Mouse (Mus musculus) midbrain, embryonic 16.5 days (tissue): Measurements from ENCODE around the gene Grhpr. TPM values are rescaled to one million over a fixed set of nuclear protein-coding genes. Genes with fewer than 3 reads are reported as not detected.

Source experiments
- ATAC-seq: fragments of 200-750 bp; cut with Nextera tagmentation; 2 replicates; pipeline ENCODE4 v1.8.0; 2017; ENCODE audit warnings: moderate TSS enrichment
- H3K27ac ChIP-seq: fragments of 300-500 bp; sonication (generic); 2 replicates; pipeline ENCODE4 v1.5.1; 2014; ENCODE audit warnings: mild to moderate bottlenecking, low read length, mixed read lengths
- H3K27me3 ChIP-seq: fragments of 300-500 bp; sonication (generic); 2 replicates; pipeline ENCODE4 v1.6.1; 2014; ENCODE audit warnings: low read depth, low read length, mixed read lengths; ENCODE audit not compliant: control insufficient read depth, insufficient read depth
- H3K36me3 ChIP-seq: fragments of 300-500 bp; sonication (generic); 2 replicates; pipeline ENCODE4 v1.6.1; 2014; ENCODE audit warnings: mild to moderate bottlenecking, low read length, moderate library complexity, mixed read lengths; ENCODE audit not compliant: control insufficient read depth, insufficient read depth
- H3K4me1 ChIP-seq: fragments of 300-500 bp; sonication (generic); 2 replicates; pipeline ENCODE4 v1.6.1; 2014; ENCODE audit warnings: mild to moderate bottlenecking, low read length, mixed read lengths; ENCODE audit not compliant: control insufficient read depth, insufficient read depth
- H3K4me2 ChIP-seq: fragments of 300-500 bp; sonication (generic); 2 replicates; pipeline ENCODE4 v1.6.1; 2014; ENCODE audit warnings: mild to moderate bottlenecking, low read length, mixed read lengths
- H3K4me3 ChIP-seq: fragments of 300-500 bp; sonication (generic); 2 replicates; pipeline ENCODE4 v1.5.1; 2014; ENCODE audit warnings: low read depth, mild to moderate bottlenecking, low read length, moderate library complexity, mixed read lengths
- H3K9ac ChIP-seq: fragments of 300-500 bp; sonication (generic); 2 replicates; pipeline ENCODE4 v1.6.1; 2014; ENCODE audit warnings: low read depth, low read length, mixed read lengths
- H3K9me3 ChIP-seq: fragments of 300-500 bp; sonication (generic); replicated peaks from 2 replicates; pipeline ENCODE4 v1.6.1; 2014; ENCODE audit warnings: mild to moderate bottlenecking, low read length, mixed read lengths; ENCODE audit not compliant: control insufficient read depth, poor library complexity, severe bottlenecking
- WGBS: fragments of 180-500 bp; shearing (Covaris S2); extraction: QIAGEN DNeasy Blood & Tissue Kit; methylation state at CpG from one replicate; pipeline ENCODE4 v1.1.7; 2014; 5-methylcytosine and 5-hydroxymethylcytosine counted together
- polyA plus RNA-seq: library from polyadenylated mRNA; unstranded; fragments of >200 nt; fragmentation: Nextera tagmentation; extraction: Ambion mirVana; gene quantifications from 2 replicates; pipeline ENCODE4 v1.2.1, GENCODE M21; 2015

Grhpr gene
- polyA plus RNA-seq, 1 experiment from 2014 or later: 27.2 TPM

DNA sequence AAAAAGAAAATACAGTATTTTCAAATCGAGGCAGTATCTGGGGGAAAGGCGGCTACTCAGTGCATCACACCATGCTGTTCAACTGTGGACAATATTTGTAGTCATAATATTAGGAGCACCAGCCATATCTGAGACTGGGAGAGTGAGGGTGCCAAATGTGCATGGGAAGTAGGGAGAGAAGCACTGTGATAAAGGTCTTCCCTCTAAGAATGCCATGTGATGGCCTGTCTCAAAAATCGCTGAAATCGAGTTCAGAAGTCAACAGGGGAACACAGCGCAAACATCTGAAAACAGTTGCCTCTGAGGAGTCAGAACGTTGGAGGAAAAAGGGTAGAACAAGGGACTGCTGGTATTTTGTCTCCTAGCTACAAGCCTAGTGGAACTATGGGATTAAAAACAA is 18.8 kb downstream of the Grhpr start:
- no peak overlapping the region for H3K4me2 ChIP-seq
- WGBS: 89% methylated on average over 6 of the region's 6 CpGs
- no peak for ATAC-seq
- H3K9me3 ChIP-seq: no peaks in the 10 kb centered on the region
- no peak overlapping the region for H3K4me3 ChIP-seq
- no peak overlapping the region for H3K27ac ChIP-seq
- H3K4me1 ChIP-seq: no peaks in the 10 kb centered on the region
- no peak overlapping the region for H3K9ac ChIP-seq
- no peaks in the 10 kb centered on the region for H3K27me3 ChIP-seq
- 0 out of 2 replicates have a peak, but pooled peaks cover under 1% of the 10 kb centered on the region for H3K36me3 ChIP-seq

DNA sequence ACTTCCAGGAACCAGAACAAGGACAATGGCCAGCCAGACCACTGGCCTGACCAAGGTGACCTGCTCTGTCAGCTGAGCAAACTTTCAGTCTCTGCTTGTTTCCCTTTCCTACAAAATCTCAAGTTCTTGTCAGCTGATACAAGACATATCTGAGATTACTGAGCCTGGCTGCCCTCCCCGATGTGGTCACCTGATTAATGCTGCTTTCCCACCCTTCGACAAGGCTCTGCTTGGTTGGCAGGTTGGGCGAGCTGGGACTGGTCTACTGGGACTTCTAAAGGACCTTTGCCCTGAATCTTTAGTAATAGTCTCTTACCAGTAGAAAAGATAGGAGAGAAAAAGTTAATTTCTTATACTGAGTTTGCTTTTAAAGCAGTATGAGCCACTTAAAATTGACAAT is 24.3 kb downstream of the Grhpr start:
- Histone ChIP-seq H3K27ac (no peak overlapping the region), H3K9me3 (no peaks in the 10 kb centered on the region), H3K4me2 (no peak overlapping the region), H3K4me1 (peaks cover 10% of the 10 kb centered on the region), H3K36me3 (no peaks in the 10 kb centered on the region), H3K4me3 (no peak overlapping the region), H3K9ac (no peak overlapping the region), H3K27me3 (no peaks in the 10 kb centered on the region)
- ATAC-seq: no peak
- WGBS: 89% methylated on average over 3 of the region's 3 CpGs

- peak overlapping the region; percentile 88 for H3K9ac ChIP-seq
- no peaks in the 10 kb centered on the region for H3K36me3 ChIP-seq
- peak overlapping the region; percentile 96; the same call in 1 of the 2 replicates for H3K27ac ChIP-seq
- H3K4me1 ChIP-seq: peaks cover 24% of the 10 kb centered on the region
- no peak for ATAC-seq
- peak overlapping the region; percentile 70 for H3K4me3 ChIP-seq
- whole genome bisulfite sequencing: 6% methylated on average over 11 of the region's 11 CpGs
- peak overlapping the region; percentile 59 for H3K4me2 ChIP-seq
- H3K27me3 ChIP-seq: no peaks in the 10 kb centered on the region
- H3K9me3 ChIP-seq: no peaks in the 10 kb centered on the region
Measured at GRCm38 (mm10) chr4:45010806-45011415, 29.7 kb downstream of the Grhpr start.

DNA sequence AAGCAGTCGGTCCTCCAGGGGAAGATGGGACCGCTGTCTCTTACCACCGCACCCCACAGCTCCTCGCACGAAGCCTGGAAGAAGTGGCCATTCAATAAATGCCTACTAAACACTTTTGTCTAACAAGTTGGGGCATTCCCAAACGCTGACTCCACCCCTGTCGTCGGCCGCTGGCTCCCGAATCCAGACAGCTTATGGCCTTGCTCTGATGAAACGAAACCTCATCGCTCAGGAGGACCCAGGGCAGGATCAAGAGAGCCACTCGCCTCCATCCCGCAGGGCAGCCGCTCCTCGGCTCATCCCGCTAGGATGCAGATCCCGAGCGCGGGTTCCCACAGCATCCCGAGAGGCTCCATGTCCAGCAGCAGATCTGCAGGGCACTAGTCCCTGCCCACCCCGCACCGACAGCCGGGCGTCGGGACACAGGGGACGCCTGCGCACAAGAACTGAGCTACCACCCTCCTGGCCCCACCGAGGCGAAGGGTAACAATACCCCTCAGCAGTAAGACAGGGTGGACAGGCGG is 30.4 kb downstream of the Grhpr start:
- H3K27ac ChIP-seq: peak overlapping the region; percentile 96
- WGBS: under 1% methylated on average over 31 of the region's 31 CpGs
- ATAC-seq: peak; percentile 82
- H3K4me3 ChIP-seq: peak overlapping the region; percentile 70
- H3K9me3 ChIP-seq: no peaks in the 10 kb centered on the region
- H3K4me2 ChIP-seq: peak overlapping the region; percentile 59
- no peaks in the 10 kb centered on the region for H3K36me3 ChIP-seq
- H3K27me3 ChIP-seq: no peaks in the 10 kb centered on the region
- peaks cover 24% of the 10 kb centered on the region for H3K4me1 ChIP-seq
- H3K9ac ChIP-seq: peak overlapping the region; percentile 88

GRCm38 (mm10) chr4:45012105-45012975 is 31.1 kb downstream of the Grhpr start, which contains the start of gene Zbtb5:
TSS of gene Zbtb5 (minus strand) at chr4:45012412.
- peak; percentile 98 for ATAC-seq
- peaks cover 24% of the 10 kb centered on the region for H3K4me1 ChIP-seq
- no peaks in the 10 kb centered on the region for H3K27me3 ChIP-seq
- H3K4me2 ChIP-seq: peak within 1 kb of the TSS; percentile 68
- WGBS: under 1% methylated on average over 62 of the region's 63 CpGs
- H3K9me3 ChIP-seq: no peaks in the 10 kb centered on the region
- peak within 1 kb of the TSS; percentile 70 for H3K4me3 ChIP-seq
- peak within 1 kb of the TSS; percentile 96 for H3K27ac ChIP-seq
- no peaks in the 10 kb centered on the region for H3K36me3 ChIP-seq
- H3K9ac ChIP-seq: peak within 1 kb of the TSS; percentile 88

GRCm38 (mm10) chr4:45013031-45013431 is 31.8 kb downstream of the Grhpr start:
- Histone ChIP-seq H3K4me1 (peaks cover 24% of the 10 kb centered on the region), H3K4me2 (peak overlapping the region; percentile 68), H3K27ac (peak overlapping the region; percentile 67), H3K4me3 (peak overlapping the region; percentile 59), H3K36me3 (no peaks in the 10 kb centered on the region), H3K9ac (peak overlapping the region; percentile 60), H3K27me3 (no peaks in the 10 kb centered on the region), H3K9me3 (no peaks in the 10 kb centered on the region)
- ATAC-seq: no peak
- WGBS: 1% methylated on average over 13 of the region's 13 CpGs

DNA sequence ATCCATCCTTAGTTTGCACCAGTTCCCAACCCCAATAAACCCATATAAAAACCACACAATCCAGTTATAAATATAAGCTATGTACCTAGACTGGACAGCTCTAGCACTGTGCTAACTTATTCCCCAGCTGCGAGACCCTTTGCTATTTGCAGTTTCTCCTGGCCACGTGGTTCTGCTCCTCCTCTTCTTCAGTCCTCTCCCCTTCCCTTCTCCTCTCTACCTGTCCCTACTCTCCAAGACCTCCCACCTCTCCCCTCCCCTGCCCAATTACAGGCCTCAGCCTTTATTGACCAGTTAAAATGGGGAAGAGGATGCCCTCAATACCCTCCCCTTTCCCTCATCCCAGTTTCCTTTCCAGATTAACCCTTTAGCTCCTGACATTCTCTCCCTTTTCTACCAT is 32.3 kb downstream of the Grhpr start:
- WGBS: 6% methylated on average over 2 of the region's 2 CpGs
- peak overlapping the region; percentile 60 for H3K9ac ChIP-seq

GRCm38 (mm10) chr4:45015615-45016014 is 34.4 kb downstream of the Grhpr start:
- Histone ChIP-seq H3K4me1 (peaks cover 25% of the 10 kb centered on the region), H3K27me3 (no peaks in the 10 kb centered on the region), H3K4me2 (no peak overlapping the region), H3K27ac (no peak overlapping the region), H3K36me3 (no peaks in the 10 kb centered on the region), H3K4me3 (no peak overlapping the region), H3K9me3 (no peaks in the 10 kb centered on the region), H3K9ac (no peak overlapping the region)
- 9% methylated on average over 3 of the region's 3 CpGs for WGBS
- ATAC-seq: no peak

More for the DNA sequence above, 32.3 kb downstream of the Grhpr start:
- Histone ChIP-seq H3K36me3 (no peaks in the 10 kb centered on the region), H3K9me3 (no peaks in the 10 kb centered on the region), H3K27ac (no peak overlapping the region; the same call in 1 of the 2 replicates), H3K4me1 (peaks cover 24% of the 10 kb centered on the region), H3K4me3 (peak overlapping the region; percentile 59), H3K4me2 (peak overlapping the region; percentile 68), H3K27me3 (no peaks in the 10 kb centered on the region)
- ATAC-seq: no peak
